20 mouse cellular contexts compared by ENCODE assay signal in genomic region chr10:126113106-126113505, GRCm38 (mm10).
A peak's percentile ranks its signal among the peaks of the same experiment; 100 is the strongest.
DNase-seq lines count a peak whose midpoint lies in the region; ATAC-seq lines count a peak whose summit lies in the region.
"Had no signal": no experiment of that assay in that cellular context is flagged by ENCODE, and none has a peak within 500 bp of the region (broad histone marks: within the 10 kb centered on the region; RNA-seq: fewer than 3 reads in every experiment).

No protein-coding gene starts in this region.

- H3K9me3 ChIP-seq in heart, embryonic 12.5 days (replicated peaks): no peaks in the 10 kb centered on the region
- no peaks in the 10 kb centered on the region for H3K9me3 ChIP-seq in kidney, embryonic 15.5 days (replicated peaks)
- H3K9me3 ChIP-seq: embryonic facial prominence, embryonic 13.5 days; embryonic facial prominence, embryonic 15.5 days; forebrain, embryonic 10.5 days; forebrain, embryonic 12.5 days had no signal

- H3K9ac ChIP-seq in heart, embryonic 12.5 days: no peak overlapping the region
- no peak overlapping the region for H3K9ac ChIP-seq in kidney, embryonic 15.5 days
- H3K9ac ChIP-seq: embryonic facial prominence, embryonic 13.5 days; embryonic facial prominence, embryonic 15.5 days; forebrain, embryonic 12.5 days had no signal

- no peaks in the 10 kb centered on the region for H3K4me1 ChIP-seq in heart, embryonic 12.5 days (replicated peaks)
- H3K4me1 ChIP-seq in kidney, embryonic 15.5 days: no peaks in the 10 kb centered on the region
- H3K4me1 ChIP-seq: embryonic facial prominence, embryonic 13.5 days; embryonic facial prominence, embryonic 15.5 days; forebrain, embryonic 10.5 days; forebrain, embryonic 12.5 days had no signal

- WGBS in heart, embryonic 12.5 days: 81% methylated on average over 5 of the region's 5 CpGs
- 64% methylated on average over 5 of the region's 5 CpGs for WGBS in kidney, embryonic 15.5 days

- no peak for ATAC-seq in heart, embryonic 12.5 days (ENCODE audit: insufficient number of reproducible peaks, low FRiP score)
- ATAC-seq in kidney, embryonic 15.5 days (replicated peaks; ENCODE audit: low FRiP score): peak; percentile 46; the same call in 1 of the 2 replicates
- ATAC-seq: forebrain, embryonic 14.5 days; forebrain, embryonic 16.5 days had no signal

- no peak overlapping the region for H3K27ac ChIP-seq in heart, embryonic 12.5 days (ENCODE audit: poor library complexity, severe bottlenecking)
- H3K27ac ChIP-seq in kidney, embryonic 15.5 days: no peak overlapping the region
- H3K27ac ChIP-seq: embryonic facial prominence, embryonic 13.5 days; embryonic facial prominence, embryonic 15.5 days; forebrain, embryonic 10.5 days; forebrain, embryonic 12.5 days had no signal

- H3K4me3 ChIP-seq in heart, embryonic 12.5 days: no peak overlapping the region
- no peak overlapping the region for H3K4me3 ChIP-seq in kidney, embryonic 15.5 days (replicated peaks)
- H3K4me3 ChIP-seq: embryonic facial prominence, embryonic 13.5 days; embryonic facial prominence, embryonic 15.5 days; erythroblast, embryonic 14.5 days; forebrain, embryonic 10.5 days; forebrain, embryonic 12.5 days had no signal

- DNase-seq in heart, adult 11 months: peak; percentile 58
- no peak for DNase-seq in kidney, adult 18-20 months
- DNase-seq: adrenal gland, adult 2 months; adrenal gland, postnatal 10 days; adrenal gland, postnatal 25 days; cerebellum, adult 11-12 months; cerebellum, adult 2 months; cerebellum, adult 9-10 months; cerebellum, postnatal 10 days; cerebellum, postnatal 36 days; embryo, embryonic 11 days had no signal

- H3K36me3 ChIP-seq in heart, embryonic 12.5 days: no peaks in the 10 kb centered on the region
- no peaks in the 10 kb centered on the region for H3K36me3 ChIP-seq in kidney, embryonic 15.5 days
- H3K36me3 ChIP-seq: embryonic facial prominence, embryonic 13.5 days; embryonic facial prominence, embryonic 15.5 days; forebrain, embryonic 10.5 days; forebrain, embryonic 12.5 days had no signal

- H3K27me3 ChIP-seq in heart, embryonic 12.5 days (replicated peaks): no peaks in the 10 kb centered on the region
- H3K27me3 ChIP-seq in kidney, embryonic 15.5 days: no peaks in the 10 kb centered on the region
- H3K27me3 ChIP-seq: embryonic facial prominence, embryonic 13.5 days; embryonic facial prominence, embryonic 15.5 days; forebrain, embryonic 12.5 days had no signal

- no peak overlapping the region for H3K4me2 ChIP-seq in heart, embryonic 12.5 days
- no peak overlapping the region for H3K4me2 ChIP-seq in kidney, embryonic 15.5 days
- H3K4me2 ChIP-seq: embryonic facial prominence, embryonic 13.5 days; embryonic facial prominence, embryonic 15.5 days; forebrain, embryonic 12.5 days had no signal
